Mouse (Mus musculus): ENCODE data around the gene Hcst. TPM values are rescaled to one million over a fixed set of nuclear protein-coding genes. Genes with fewer than 3 reads are reported as not detected.

Hcst gene
- polyA plus RNA-seq, 1 experiment from 2014 or later, result not detected

DNA sequence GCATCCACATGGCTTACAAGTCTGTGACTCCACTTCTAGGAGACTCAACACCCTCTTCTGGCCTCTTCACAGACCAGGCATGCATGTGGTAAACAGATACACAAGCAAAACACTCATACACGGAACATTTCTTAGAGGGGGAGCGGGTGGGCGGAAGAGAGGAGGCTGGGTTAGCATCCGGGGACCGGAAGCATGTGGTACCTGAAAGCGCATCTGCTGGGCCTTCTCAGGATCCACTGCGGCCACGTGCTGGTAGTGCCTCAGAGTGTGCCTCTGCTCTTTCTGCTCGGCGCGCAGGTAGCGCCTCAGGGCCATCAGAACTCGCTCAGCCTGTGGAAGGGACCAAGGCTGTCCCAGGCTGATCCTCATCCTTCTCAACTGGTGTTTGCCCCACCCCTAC is 20.1 kb upstream of the Hcst start:
- Histone ChIP-seq H3K4me2 (ENCODE audit: low read length) (no peak overlapping the region), H3K4me1 (ENCODE audit: control insufficient read depth, insufficient read depth, low read length) (peaks cover 19% of the 10 kb centered on the region), H3K4me3 (ENCODE audit: low read depth, low read length) (no peak overlapping the region), H3K9me3 (replicated peaks; ENCODE audit: control insufficient read depth, low read length, poor library complexity, severe bottlenecking) (no peaks in the 10 kb centered on the region), H3K27me3 (ENCODE audit: control insufficient read depth, insufficient read depth, low read depth, low read length) (no peaks in the 10 kb centered on the region), H3K36me3 (ENCODE audit: control insufficient read depth, insufficient read depth, low read length) (peaks cover 36% of the 10 kb centered on the region), H3K27ac (ENCODE audit: low read length) (no peak overlapping the region), H3K9ac (ENCODE audit: low read depth, low read length) (no peak overlapping the region)
- 77% methylated on average over 13 of the region's 13 CpGs for WGBS
- no peak for ATAC-seq

DNA sequence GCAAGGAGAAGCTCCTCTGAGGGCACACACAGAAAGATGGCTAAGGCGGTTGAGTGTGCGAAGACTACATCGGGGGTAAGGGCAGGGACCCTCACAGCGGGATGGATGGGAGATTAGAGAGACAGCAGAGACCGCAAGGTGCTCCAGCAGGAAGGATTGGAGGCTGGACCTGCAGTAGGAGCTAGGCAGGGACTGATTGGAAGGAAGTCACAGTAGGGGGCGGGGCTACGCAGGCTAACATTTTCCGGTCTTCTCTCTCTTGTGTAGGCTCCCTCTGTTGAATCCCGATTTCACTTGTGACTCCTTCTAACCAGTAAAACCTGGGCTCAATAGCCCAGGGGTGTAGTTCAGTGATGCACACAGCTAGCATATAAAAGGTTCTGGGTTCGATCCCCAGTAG is 17.2 kb upstream of the Hcst start:
- no peak overlapping the region for H3K4me3 ChIP-seq (ENCODE audit: low read depth, low read length)
- peaks cover 28% of the 10 kb centered on the region for H3K36me3 ChIP-seq (ENCODE audit: control insufficient read depth, insufficient read depth, low read length)
- H3K4me2 ChIP-seq (ENCODE audit: low read length), result no peak overlapping the region
- no peak overlapping the region for H3K27ac ChIP-seq (ENCODE audit: low read length)
- no peak overlapping the region for H3K9ac ChIP-seq (ENCODE audit: low read depth, low read length)
- ATAC-seq, result no peak
- 28% methylated on average over 10 of the region's 10 CpGs for WGBS
- no peaks in the 10 kb centered on the region for H3K27me3 ChIP-seq (ENCODE audit: control insufficient read depth, insufficient read depth, low read depth, low read length)
- no peaks in the 10 kb centered on the region for H3K9me3 ChIP-seq (replicated peaks; ENCODE audit: control insufficient read depth, low read length, poor library complexity, severe bottlenecking)
- H3K4me1 ChIP-seq (ENCODE audit: control insufficient read depth, insufficient read depth, low read length), result no peaks in the 10 kb centered on the region

DNA sequence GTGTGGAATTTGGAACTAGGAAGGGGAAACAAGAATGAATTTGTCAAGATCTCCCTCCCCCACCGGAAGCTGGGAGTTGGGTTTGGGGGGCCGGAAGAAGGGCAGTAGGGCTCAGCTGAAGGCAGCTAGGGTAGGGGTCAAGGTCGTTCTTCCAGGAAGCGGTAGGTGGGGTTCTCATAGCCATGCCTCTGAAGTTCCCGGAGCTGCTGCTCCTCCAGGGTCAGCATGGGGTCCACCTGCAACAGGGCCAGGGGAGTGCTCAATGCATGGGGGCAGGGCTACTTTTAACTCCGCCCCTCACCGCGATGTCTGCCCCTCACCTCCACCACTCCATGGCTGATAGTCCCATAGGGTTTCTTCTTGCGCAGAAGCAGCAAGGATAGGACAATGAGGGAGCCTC is 15.5 kb upstream of the Hcst start:
- no peak for ATAC-seq
- Histone ChIP-seq H3K27me3 (ENCODE audit: control insufficient read depth, insufficient read depth, low read depth, low read length) (no peaks in the 10 kb centered on the region), H3K9ac (ENCODE audit: low read depth, low read length) (no peak overlapping the region), H3K9me3 (replicated peaks; ENCODE audit: control insufficient read depth, low read length, poor library complexity, severe bottlenecking) (no peaks in the 10 kb centered on the region), H3K4me3 (ENCODE audit: low read depth, low read length) (no peak overlapping the region), H3K4me2 (ENCODE audit: low read length) (no peak overlapping the region), H3K4me1 (ENCODE audit: control insufficient read depth, insufficient read depth, low read length) (no peaks in the 10 kb centered on the region), H3K36me3 (ENCODE audit: control insufficient read depth, insufficient read depth, low read length) (peaks cover 23% of the 10 kb centered on the region), H3K27ac (ENCODE audit: low read length) (no peak overlapping the region)
- WGBS, result 62% methylated on average over 9 of the region's 9 CpGs

DNA sequence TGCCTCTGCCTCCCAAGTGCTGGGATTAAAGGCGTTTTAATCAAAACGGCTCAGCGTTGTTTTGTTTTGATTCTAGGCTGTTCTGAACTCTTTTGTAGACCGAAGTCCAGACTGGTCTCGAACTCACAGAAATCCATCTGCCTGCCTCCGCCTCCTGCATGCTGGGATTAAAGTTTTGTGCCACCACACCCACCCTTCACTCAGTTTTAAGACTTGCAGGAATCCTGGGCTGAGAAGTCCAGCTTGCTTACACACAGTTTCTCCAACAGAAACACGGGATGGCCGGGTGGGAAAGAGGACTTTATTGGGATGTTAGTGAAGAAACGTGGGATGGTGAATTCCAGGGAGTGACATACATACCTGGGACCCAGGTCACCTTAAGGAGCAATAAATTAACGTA is 15.0 kb upstream of the Hcst start:
- Histone ChIP-seq H3K9me3 (replicated peaks; ENCODE audit: control insufficient read depth, low read length, poor library complexity, severe bottlenecking) (no peaks in the 10 kb centered on the region), H3K27ac (ENCODE audit: low read length) (no peak overlapping the region), H3K4me1 (ENCODE audit: control insufficient read depth, insufficient read depth, low read length) (no peaks in the 10 kb centered on the region), H3K36me3 (ENCODE audit: control insufficient read depth, insufficient read depth, low read length) (peaks cover 19% of the 10 kb centered on the region), H3K4me3 (ENCODE audit: low read depth, low read length) (no peak overlapping the region), H3K27me3 (ENCODE audit: control insufficient read depth, insufficient read depth, low read depth, low read length) (no peaks in the 10 kb centered on the region), H3K9ac (ENCODE audit: low read depth, low read length) (no peak overlapping the region), H3K4me2 (ENCODE audit: low read length) (no peak overlapping the region)
- WGBS, result 73% methylated on average over 10 of the region's 10 CpGs
- ATAC-seq, result no peak

DNA sequence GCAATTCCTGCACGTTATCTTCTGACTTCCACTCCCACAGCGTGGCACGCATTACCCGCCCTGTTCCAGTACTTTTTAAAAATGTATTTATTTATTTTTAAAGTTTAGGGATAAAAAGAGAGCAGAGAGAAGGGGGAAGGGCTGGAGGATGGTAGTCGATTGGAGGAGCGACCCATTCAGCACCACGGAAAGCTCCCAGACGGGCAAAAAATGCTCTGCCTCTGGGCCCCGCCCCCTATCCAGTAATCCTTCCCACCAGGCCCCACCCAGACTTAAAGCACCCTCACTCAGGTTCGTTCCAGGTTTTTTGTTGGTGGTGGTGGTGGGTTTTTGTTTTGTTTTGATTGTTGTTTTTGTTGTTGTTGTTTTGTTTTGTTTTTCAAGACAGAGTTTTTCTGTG is 14.6 kb upstream of the Hcst start:
- no peak for ATAC-seq
- H3K36me3 ChIP-seq (ENCODE audit: control insufficient read depth, insufficient read depth, low read length), result peaks cover 18% of the 10 kb centered on the region
- WGBS, result 4% methylated on average over 10 of the region's 10 CpGs
- no peak overlapping the region for H3K4me3 ChIP-seq (ENCODE audit: low read depth, low read length)
- no peaks in the 10 kb centered on the region for H3K27me3 ChIP-seq (ENCODE audit: control insufficient read depth, insufficient read depth, low read depth, low read length)
- H3K4me2 ChIP-seq (ENCODE audit: low read length), result no peak overlapping the region
- H3K27ac ChIP-seq (ENCODE audit: low read length), result no peak overlapping the region
- no peaks in the 10 kb centered on the region for H3K4me1 ChIP-seq (ENCODE audit: control insufficient read depth, insufficient read depth, low read length)
- no peak overlapping the region for H3K9ac ChIP-seq (ENCODE audit: low read depth, low read length)
- H3K9me3 ChIP-seq (replicated peaks; ENCODE audit: control insufficient read depth, low read length, poor library complexity, severe bottlenecking), result no peaks in the 10 kb centered on the region

DNA sequence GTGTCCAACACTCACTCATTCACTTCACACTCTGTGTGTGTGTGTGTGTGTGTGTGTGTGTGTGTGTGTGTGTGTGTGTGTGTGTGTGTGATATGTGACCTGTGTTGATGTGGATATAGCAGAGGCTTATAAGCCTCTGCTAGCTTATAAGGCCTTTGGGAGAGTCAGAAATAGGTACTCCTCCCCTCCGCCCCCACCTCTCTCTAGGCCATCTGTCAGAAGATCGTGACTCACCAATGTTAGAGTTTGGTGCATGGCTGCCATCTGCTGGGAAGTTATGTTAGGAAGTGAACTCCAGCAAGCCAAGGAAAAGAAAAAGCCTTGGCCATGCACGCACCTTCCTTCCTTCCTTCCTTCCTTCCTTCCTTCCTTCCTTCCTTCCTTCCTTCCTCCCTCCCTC is 12.1 kb upstream of the Hcst start:
- Histone ChIP-seq H3K27me3 (ENCODE audit: control insufficient read depth, insufficient read depth, low read depth, low read length) (no peaks in the 10 kb centered on the region), H3K9me3 (replicated peaks; ENCODE audit: control insufficient read depth, low read length, poor library complexity, severe bottlenecking) (no peaks in the 10 kb centered on the region), H3K4me1 (ENCODE audit: control insufficient read depth, insufficient read depth, low read length) (no peaks in the 10 kb centered on the region), H3K36me3 (ENCODE audit: control insufficient read depth, insufficient read depth, low read length) (peaks cover 17% of the 10 kb centered on the region), H3K4me2 (ENCODE audit: low read length) (no peak overlapping the region), H3K9ac (ENCODE audit: low read depth, low read length) (no peak overlapping the region), H3K27ac (ENCODE audit: low read length) (no peak overlapping the region), H3K4me3 (ENCODE audit: low read depth, low read length) (no peak overlapping the region)
- WGBS, result 7% methylated on average over 3 of the region's 3 CpGs
- ATAC-seq, result peak; percentile 66

DNA sequence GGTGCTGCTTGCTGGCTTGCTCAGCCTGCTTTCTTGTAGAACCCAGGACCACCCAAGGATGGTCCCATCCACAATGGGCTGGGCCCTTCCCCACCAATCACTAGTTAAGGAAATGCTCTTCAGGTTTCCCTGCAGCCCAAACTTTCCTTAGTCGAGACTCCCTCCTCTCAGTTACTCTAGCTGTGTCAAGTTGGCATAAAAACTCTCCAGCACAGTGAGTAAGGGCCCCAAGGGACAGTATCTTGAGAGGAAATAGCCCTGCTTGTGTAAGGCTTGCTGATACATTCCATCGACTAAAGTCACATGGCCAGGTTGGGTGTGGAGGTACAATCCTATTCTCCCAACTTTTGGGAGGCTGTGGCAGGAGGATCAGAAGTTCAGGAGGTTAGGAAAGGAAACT is 10.5 kb upstream of the Hcst start:
- no peaks in the 10 kb centered on the region for H3K27me3 ChIP-seq (ENCODE audit: control insufficient read depth, insufficient read depth, low read depth, low read length)
- no peak overlapping the region for H3K4me3 ChIP-seq (ENCODE audit: low read depth, low read length)
- ATAC-seq, result no peak
- no peak overlapping the region for H3K4me2 ChIP-seq (ENCODE audit: low read length)
- H3K27ac ChIP-seq (ENCODE audit: low read length), result no peak overlapping the region
- H3K9ac ChIP-seq (ENCODE audit: low read depth, low read length), result no peak overlapping the region
- H3K36me3 ChIP-seq (ENCODE audit: control insufficient read depth, insufficient read depth, low read length), result peaks cover 10% of the 10 kb centered on the region; the same call in 1 of the 2 replicates
- 61% methylated on average over 2 of the region's 2 CpGs for WGBS
- no peaks in the 10 kb centered on the region for H3K4me1 ChIP-seq (ENCODE audit: control insufficient read depth, insufficient read depth, low read length)
- no peaks in the 10 kb centered on the region for H3K9me3 ChIP-seq (replicated peaks; ENCODE audit: control insufficient read depth, low read length, poor library complexity, severe bottlenecking)

DNA sequence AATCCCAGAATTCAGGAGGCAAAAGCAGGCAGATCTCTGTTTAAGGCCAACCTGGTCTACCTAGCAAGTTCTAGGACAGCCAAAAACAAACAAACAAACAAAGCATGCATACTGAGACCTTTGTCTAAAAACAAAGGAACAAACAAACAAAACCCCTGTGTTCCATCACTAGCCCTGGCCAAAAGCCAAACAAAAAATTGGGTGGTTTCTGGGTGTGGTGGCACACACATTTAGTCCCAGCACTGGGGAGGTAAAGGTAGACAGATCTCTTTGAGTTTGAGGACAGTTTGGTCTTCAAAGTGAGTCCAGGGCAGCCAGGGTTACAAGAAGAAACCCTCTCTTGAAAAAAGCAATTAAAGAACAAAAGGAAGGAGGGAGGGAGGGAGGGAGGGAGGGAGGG is 9.7 kb upstream of the Hcst start:
- H3K4me1 ChIP-seq (ENCODE audit: control insufficient read depth, insufficient read depth, low read length), result no peaks in the 10 kb centered on the region
- H3K9me3 ChIP-seq (replicated peaks; ENCODE audit: control insufficient read depth, low read length, poor library complexity, severe bottlenecking), result no peaks in the 10 kb centered on the region
- no peaks in the 10 kb centered on the region for H3K27me3 ChIP-seq (ENCODE audit: control insufficient read depth, insufficient read depth, low read depth, low read length)
- ATAC-seq, result no peak
- no peak overlapping the region for H3K4me3 ChIP-seq (ENCODE audit: low read depth, low read length)
- peaks cover 7% of the 10 kb centered on the region; the same call in 1 of the 2 replicates for H3K36me3 ChIP-seq (ENCODE audit: control insufficient read depth, insufficient read depth, low read length)
- no peak overlapping the region for H3K27ac ChIP-seq (ENCODE audit: low read length)
- no peak overlapping the region for H3K4me2 ChIP-seq (ENCODE audit: low read length)
- H3K9ac ChIP-seq (ENCODE audit: low read depth, low read length), result no peak overlapping the region

DNA sequence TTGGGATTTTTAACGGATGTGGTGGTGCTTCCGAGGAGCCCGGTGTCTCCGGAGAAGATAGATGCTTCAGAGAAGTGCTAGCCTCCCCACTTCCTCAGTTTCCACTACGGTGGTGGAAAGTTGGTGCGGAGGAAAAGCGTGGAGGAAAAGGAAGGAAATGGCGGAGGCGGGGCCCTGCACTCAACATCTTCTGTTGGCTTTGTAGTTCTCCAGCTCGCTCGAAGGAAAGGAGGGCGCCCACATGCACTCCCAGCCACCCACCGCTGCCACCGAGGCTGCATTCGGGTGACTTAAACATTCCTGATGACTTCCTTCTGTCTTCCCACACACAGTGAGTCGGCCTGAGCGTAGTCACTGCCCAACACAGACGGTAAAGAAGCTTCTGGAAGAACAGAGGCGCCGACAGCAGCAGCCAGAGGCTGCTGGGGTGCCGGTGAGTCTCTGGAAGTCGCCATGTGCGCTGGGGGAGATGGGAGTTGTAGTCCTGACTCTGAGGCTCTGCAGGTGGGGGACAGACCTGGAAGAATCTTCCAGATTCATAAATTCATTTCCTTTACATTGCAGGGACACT is 3.5 kb upstream of the Hcst start:
- Histone ChIP-seq H3K4me2 (ENCODE audit: low read length) (peak overlapping the region; percentile 99), H3K4me3 (ENCODE audit: low read depth, low read length) (peak overlapping the region; percentile 68), H3K27ac (ENCODE audit: low read length) (no peak overlapping the region), H3K27me3 (ENCODE audit: control insufficient read depth, insufficient read depth, low read depth, low read length) (no peaks in the 10 kb centered on the region), H3K9me3 (replicated peaks; ENCODE audit: control insufficient read depth, low read length, poor library complexity, severe bottlenecking) (peaks cover 3% of the 10 kb centered on the region; the same call in 1 of the 2 replicates), H3K36me3 (ENCODE audit: control insufficient read depth, insufficient read depth, low read length) (peaks cover 7% of the 10 kb centered on the region; the same call in 1 of the 2 replicates), H3K4me1 (ENCODE audit: control insufficient read depth, insufficient read depth, low read length) (peaks cover 17% of the 10 kb centered on the region; the same call in 1 of the 2 replicates), H3K9ac (ENCODE audit: low read depth, low read length) (peak overlapping the region; percentile 79)
- 46% methylated on average over 23 of the region's 23 CpGs for WGBS
- no peak for ATAC-seq
